Mouse (Mus musculus) frontal cortex, postnatal 10 days (tissue): Measurements from ENCODE around the gene Rnf166.
A peak's percentile ranks its signal among the peaks of the same experiment; 100 is the strongest.

ENCODE experiments used
- DNase-seq, 2 experiments: peaks; one replicate each; pipeline ENCODE4 v3.0.0; 2022; ENCODE audit warnings: low spot score in 2 of 2, mixed read lengths in 1 of 2

Rnf166 gene

GRCm38 (mm10) chr8:122475580-122476320 is at the start of gene Rnf166, which contains the start of gene Ctu2:
Gene Rnf166, minus strand, starts transcription at chr8:122476064.
Gene Ctu2, plus strand, starts transcription at chr8:122476143.
- peak; percentile 82 to 92 for DNase-seq

DNA sequence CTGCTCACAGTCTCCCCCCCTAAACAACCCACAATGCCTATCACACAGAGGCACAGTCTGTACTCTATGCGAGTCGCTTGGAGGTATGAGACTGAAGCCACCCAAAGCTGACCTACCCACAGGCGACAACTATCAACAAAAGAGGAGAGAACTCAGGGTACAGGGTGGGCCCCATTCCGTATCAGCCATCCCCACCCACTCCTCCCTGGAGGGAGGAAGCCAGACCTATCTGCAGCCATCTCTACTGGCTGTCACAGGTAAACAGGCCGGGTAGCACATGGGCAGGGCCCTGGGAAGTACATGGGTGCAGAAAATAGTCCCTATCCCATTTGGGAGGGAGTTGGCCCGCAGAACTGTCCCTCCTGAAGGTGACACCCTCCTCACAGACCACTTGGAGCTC is 49.1 kb upstream of the Rnf166 start:
- no peak for DNase-seq

GRCm38 (mm10) chr8:122524506-122524905 is 48.6 kb upstream of the Rnf166 start:
- DNase-seq = no peak

- peak; percentile 46 to 53 for DNase-seq
Observed at GRCm38 (mm10) chr8:122523652-122524360, 47.9 kb upstream of the Rnf166 start.

DNA sequence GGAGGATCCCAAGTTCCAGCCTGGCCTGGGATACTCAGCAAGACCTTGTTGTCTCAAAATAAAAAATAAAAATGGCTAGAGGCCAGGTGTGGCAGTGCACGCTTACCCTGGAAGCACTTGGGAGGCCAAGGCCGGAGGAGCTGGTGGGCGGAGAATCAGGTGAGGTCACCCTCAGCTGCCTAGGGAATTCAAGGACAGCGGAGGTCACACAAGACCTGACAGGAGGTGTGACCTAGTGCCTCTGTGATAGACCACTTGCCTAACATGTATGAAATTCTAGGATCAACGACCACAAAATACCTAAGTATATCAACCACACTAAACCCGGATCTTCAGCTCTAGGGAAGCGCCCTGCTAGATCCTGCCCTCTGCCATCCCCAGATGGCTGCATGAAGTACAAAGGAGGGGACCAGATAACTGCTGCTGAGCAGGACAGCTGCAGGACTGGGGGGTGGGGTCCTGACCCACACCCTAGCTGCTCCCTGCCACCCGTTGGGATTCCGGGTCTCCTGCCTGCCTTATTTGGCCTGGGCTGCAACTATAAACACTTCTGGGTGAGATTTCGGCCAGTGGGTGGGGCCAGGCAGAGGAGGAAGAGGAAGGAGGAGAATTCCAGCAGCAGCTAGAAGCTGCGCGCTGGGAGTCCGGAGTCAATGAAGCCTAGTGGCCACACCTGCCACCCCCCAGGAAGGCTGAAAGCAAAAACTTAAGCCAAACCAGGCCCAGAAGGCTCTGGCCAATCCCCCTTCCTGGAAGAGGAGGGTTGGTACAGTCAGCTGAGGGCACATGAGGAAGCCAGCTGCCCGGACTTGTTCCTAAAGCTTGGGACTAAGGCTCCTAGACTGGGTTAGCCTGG is 47.2 kb upstream of the Rnf166 start:
- DNase-seq = no peak

DNA sequence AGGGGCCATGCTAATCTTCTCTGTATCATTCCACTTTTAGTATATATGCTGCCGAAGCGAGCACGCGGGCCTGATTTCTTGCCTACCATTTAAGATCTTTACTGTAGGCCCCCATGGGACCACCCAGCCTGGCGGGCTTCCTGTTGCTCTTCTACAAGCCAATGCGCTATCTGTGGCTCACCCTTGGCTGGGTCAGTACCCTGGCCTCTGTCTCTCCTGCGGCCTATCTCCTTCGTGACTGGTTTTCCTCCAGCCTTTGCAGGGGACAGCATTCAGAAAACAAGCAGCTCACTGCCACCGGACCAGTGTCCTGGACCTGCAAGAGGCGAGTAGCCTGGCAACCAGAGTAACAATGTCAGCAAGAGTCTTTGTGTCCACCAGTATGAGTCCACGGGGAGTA is 44.7 kb upstream of the Rnf166 start:
- DNase-seq = no peak

DNA sequence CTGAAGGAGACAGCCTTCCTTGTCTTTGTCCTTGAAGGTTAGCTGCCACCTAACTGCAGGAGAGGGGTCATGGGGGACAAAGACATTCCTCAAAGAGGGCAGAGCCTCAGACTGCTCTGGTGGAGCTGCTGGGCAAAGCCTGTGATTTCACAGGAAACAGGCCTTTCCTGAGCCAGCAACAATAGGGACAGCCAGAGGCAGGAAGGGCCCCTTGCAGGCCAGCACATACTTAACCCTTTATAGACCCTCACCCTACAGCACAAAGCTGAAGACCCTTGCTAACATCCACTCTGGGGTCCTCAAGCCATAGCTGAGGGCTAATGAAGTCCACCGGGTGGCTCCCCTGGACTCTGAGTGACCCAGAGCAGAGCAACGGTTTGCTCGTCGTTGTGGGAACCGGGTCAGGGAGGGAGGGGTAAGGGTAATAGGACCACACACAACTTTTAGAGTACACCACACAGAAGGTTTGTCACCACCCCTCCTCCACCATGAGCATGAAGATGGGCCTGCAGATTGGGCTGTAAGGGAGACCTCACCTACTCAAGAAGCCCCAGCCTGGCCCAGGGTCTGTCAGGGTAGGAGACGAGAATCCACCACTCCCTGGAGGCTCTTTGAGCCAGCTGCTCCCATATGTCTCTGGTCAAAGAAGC is 41.8 kb upstream of the Rnf166 start:
- no peak for DNase-seq

DNA sequence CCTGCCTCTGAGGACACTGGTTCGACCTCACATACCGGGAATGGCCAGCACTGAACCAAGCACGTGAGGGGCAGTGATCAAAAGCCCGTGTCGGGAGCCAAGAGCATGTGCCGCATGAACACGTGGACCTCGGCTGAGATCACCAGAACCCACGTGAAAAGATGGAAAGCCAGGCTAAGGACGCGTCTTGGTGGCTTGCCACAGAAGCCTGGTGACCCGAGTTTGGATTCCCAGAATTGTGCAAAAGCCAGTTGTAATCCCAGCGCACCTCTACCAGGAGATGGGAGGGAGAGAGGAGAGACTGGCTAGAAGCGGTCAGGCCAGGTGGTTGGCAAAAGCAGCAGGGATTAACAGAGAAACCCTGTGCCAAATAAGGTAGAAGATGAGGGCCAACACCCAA is 39.8 kb upstream of the Rnf166 start:
- DNase-seq = no peak

- DNase-seq = no peak
Observed at GRCm38 (mm10) chr8:122512392-122512791, 36.5 kb upstream of the Rnf166 start.

DNA sequence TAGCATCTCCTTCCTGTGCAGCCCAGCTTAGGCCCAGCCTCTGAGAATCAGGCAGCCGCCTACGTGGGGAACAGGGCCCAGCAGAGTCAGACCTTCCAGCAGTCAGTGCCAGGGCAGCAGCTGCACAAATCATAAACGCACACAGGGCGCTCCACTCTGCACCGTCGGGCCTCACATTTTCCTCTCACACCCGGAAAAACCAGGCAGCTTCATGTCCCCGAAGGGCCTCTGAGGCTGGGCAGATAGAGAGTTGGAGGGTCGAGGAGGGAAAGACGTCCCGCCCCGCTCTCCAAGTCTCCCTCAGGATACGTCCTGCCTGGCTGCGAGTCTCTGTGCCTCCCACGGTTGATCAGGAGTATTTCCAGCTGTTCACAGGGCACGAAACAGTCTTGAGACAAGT is 35.7 kb upstream of the Rnf166 start:
- no peak for DNase-seq

DNA sequence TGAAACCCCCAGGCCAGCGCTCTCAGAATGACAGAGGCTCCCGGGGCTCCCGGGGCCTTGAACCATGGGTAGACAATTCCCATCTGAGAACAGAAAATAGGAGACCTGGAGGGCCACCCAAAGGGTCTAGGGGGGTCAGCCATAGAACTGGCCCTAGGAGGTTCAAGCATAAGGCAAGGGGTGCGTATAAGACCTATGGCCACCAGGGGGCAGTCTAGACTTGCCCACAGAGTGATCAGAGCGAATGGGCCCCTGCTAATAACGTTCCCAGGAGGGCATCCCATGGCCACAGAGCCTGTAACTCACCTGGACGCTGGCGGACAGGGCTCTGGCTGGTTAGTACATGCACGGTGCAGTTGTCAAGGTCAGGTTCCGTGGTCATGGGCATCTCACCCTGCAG is 25.0 kb upstream of the Rnf166 start:
- peak in 1 of 2 experiments; percentile 68 for DNase-seq

DNA sequence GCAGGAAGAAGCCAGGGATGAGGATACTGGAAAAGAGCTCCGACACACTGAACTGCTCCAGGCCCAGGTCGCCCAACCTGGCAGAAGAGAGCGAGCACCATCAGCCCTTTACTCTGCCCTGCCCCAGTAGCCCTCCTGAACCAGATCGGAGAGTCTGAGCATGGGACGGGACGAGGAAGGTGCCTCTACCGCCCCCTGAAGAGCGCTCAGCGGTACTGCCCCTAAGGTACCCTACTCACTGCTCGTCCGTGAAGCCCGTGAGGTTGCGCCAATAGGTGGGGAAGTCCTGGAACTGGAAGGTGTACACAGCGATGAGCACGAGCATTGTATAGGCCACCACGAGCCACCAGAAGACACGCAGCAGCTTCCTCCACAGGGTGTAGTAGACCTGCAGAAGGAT is 22.0 kb upstream of the Rnf166 start:
- no peak for DNase-seq

GRCm38 (mm10) chr8:122497016-122497734 is 21.3 kb upstream of the Rnf166 start:
- DNase-seq = no peak

DNA sequence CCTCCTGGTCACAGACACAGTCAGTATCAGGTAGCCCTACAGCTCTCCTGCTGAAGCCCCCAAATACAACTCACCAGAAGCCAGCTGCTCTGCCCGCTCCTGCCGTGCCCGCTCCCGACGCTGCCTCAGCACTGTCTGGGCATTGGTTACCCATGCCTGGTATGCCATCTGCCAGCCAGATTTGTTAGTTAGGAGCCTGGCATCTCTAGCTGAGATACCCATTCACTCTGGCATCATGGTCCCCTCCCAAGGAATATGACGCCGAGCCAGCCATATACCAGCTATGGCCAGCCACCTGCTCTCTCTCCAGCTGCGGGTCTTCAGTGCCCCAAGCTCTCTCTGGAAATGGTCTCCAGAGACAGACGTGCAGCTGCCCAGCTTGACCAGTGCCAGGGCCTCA is 12.5 kb upstream of the Rnf166 start:
- no peak for DNase-seq

GRCm38 (mm10) chr8:122484831-122485230 is 9.0 kb upstream of the Rnf166 start:
- DNase-seq = no peak

GRCm38 (mm10) chr8:122483877-122484276 is 8.0 kb upstream of the Rnf166 start:
- no peak for DNase-seq

- DNase-seq = no peak
Observed at GRCm38 (mm10) chr8:122482448-122482847, 6.6 kb upstream of the Rnf166 start.

GRCm38 (mm10) chr8:122474951-122475560 is 808 bp downstream of the Rnf166 start:
- DNase-seq = no peak

- no peak for DNase-seq
Observed at GRCm38 (mm10) chr8:122473911-122474421, 1.9 kb downstream of the Rnf166 start.

GRCm38 (mm10) chr8:122470691-122471090 is 5.2 kb downstream of the Rnf166 start:
- no peak for DNase-seq
